In the genomic region with DNA sequence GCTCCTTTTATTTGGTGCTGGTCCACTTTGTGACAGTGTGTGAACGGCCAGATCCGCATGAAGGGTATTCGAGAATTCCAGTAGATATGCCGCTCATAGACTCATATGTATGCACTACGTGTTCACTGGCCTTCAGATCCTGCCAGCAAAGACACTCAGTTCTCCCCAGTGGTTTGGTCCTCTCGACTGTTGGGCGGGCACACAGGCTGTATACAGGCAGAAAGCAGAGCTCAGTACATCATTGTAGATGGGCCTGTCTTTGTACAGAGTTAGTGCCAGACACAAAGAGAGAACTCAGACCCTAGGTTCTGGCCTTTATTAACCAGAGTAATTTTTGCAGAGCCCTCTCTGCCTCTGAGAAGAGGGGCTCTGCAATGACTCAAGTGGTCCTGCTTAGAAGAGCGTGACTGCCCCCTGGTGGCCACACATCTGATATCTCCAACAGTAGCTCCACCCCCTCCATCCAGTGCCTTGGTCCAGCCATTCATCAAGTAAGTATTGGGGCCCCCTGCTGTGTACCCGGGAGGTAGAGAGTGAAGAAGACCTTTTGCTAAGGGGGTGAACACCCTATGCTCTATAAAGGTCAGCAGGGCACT, we compare ENCODE assay signal across 8 mouse cellular contexts. TPM values are rescaled to one million over a fixed set of nuclear protein-coding genes. Genes with fewer than 3 reads are reported as not detected.
DNase-seq lines count a peak whose midpoint lies in the region; ATAC-seq and TF ChIP-seq lines count a peak whose summit lies in the region.

No protein-coding gene starts in this region.

- H3K79me2 ChIP-seq in heart, adult 2 months (replicated peaks; ENCODE audit: control insufficient read depth, insufficient read depth, low read length): no peaks in the 10 kb centered on the region

- peak overlapping the region; percentile 67 for H3K27ac ChIP-seq in embryonic facial prominence, embryonic 12.5 days
- H3K27ac ChIP-seq in heart, adult 2 months: no peak overlapping the region
- H3K27ac ChIP-seq in limb, embryonic 12.5 days: peak overlapping the region; percentile 76
- H3K27ac ChIP-seq in midbrain, embryonic 16.5 days (ENCODE audit: low read length): peak overlapping the region; percentile 70

- WGBS in embryonic facial prominence, embryonic 12.5 days: 45% methylated on average over 9 of the region's 9 CpGs
- WGBS in heart, adult 2 months: 52% methylated on average over 9 of the region's 9 CpGs
- WGBS in limb, embryonic 12.5 days: 49% methylated on average over 9 of the region's 9 CpGs
- 26% methylated on average over 9 of the region's 9 CpGs for WGBS in midbrain, embryonic 16.5 days

- no peak overlapping the region for H3K9ac ChIP-seq in embryonic facial prominence, embryonic 12.5 days
- H3K9ac ChIP-seq in heart, adult 2 months (ENCODE audit: low read depth, low read length): no peak overlapping the region
- no peak overlapping the region for H3K9ac ChIP-seq in limb, embryonic 12.5 days (replicated peaks)
- H3K9ac ChIP-seq in midbrain, embryonic 16.5 days (ENCODE audit: low read depth, low read length): no peak overlapping the region

- H3K4me2 ChIP-seq in embryonic facial prominence, embryonic 12.5 days (replicated peaks): no peak overlapping the region
- H3K4me2 ChIP-seq in limb, embryonic 12.5 days: no peak overlapping the region
- no peak overlapping the region for H3K4me2 ChIP-seq in midbrain, embryonic 16.5 days (ENCODE audit: low read length)

- no peaks in the 10 kb centered on the region for H3K27me3 ChIP-seq in embryonic facial prominence, embryonic 12.5 days
- no peaks in the 10 kb centered on the region for H3K27me3 ChIP-seq in heart, adult 2 months (ENCODE audit: control insufficient read depth, insufficient read depth, low read length)
- no peaks in the 10 kb centered on the region for H3K27me3 ChIP-seq in limb, embryonic 12.5 days
- H3K27me3 ChIP-seq in midbrain, embryonic 16.5 days (ENCODE audit: control insufficient read depth, insufficient read depth, low read depth, low read length): no peaks in the 10 kb centered on the region

- TF ChIP-seq EP300 in heart, adult 2 months (IDR thresholded peaks at IDR 0.05; ENCODE audit: insufficient read depth, low read depth, low read length): peak; percentile 84

- peaks cover 60% of the 10 kb centered on the region for H3K4me1 ChIP-seq in embryonic facial prominence, embryonic 12.5 days
- peaks cover 9% of the 10 kb centered on the region for H3K4me1 ChIP-seq in heart, adult 2 months (ENCODE audit: control insufficient read depth, insufficient read depth, low read length)
- H3K4me1 ChIP-seq in limb, embryonic 12.5 days (replicated peaks): peaks cover 51% of the 10 kb centered on the region
- H3K4me1 ChIP-seq in midbrain, embryonic 16.5 days (ENCODE audit: control insufficient read depth, insufficient read depth, low read length): peaks cover 19% of the 10 kb centered on the region

- TF ChIP-seq POLR2A in heart, adult 2 months (IDR thresholded peaks at IDR 0.05; ENCODE audit: insufficient read depth, low read depth, low read length): no peak

- intact Hi-C loops in heart, adult 2 months (cut with DNase I): loop anchor here (1.0 to 5.0 kb wide), 2 partner anchors 188 to 485 kb away; a partner anchor contains a TSS

- DNase-seq in 3T3-L1 (ENCODE audit: low read depth, low spot score): peak; percentile 97
- peak; percentile 80 for DNase-seq in adrenal gland, postnatal 25 days
- DNase-seq in heart, adult 2 months: peak; percentile 75 to 83
- peak; percentile 63 to 81 for DNase-seq in kidney, adult 8-10 months
- DNase-seq in spleen, postnatal 36 days (ENCODE audit: low spot score in 2 of 2): peak; percentile 47 to 63

- TF ChIP-seq CTCF in heart, adult 2 months (IDR thresholded peaks at IDR 0.05): peak; percentile 87

- H3K4me3 ChIP-seq in embryonic facial prominence, embryonic 12.5 days: no peak overlapping the region
- H3K4me3 ChIP-seq in heart, adult 2 months: no peak overlapping the region
- no peak overlapping the region for H3K4me3 ChIP-seq in limb, embryonic 12.5 days (replicated peaks)
- H3K4me3 ChIP-seq in midbrain, embryonic 16.5 days (ENCODE audit: low read depth, low read length): no peak overlapping the region

- ATAC-seq in embryonic facial prominence, embryonic 12.5 days (ENCODE audit: insufficient number of reproducible peaks, insufficient read depth, low FRiP score, low TSS enrichment): peak; percentile 67
- ATAC-seq in limb, embryonic 12.5 days (ENCODE audit: insufficient number of reproducible peaks, insufficient read depth, low FRiP score, low TSS enrichment, low read depth): peak; percentile 86
- peak; percentile 83 for ATAC-seq in midbrain, embryonic 16.5 days

- H3K9me3 ChIP-seq in embryonic facial prominence, embryonic 12.5 days: no peaks in the 10 kb centered on the region
- no peaks in the 10 kb centered on the region for H3K9me3 ChIP-seq in limb, embryonic 12.5 days
- H3K9me3 ChIP-seq in midbrain, embryonic 16.5 days (replicated peaks; ENCODE audit: control insufficient read depth, low read length, poor library complexity, severe bottlenecking): no peaks in the 10 kb centered on the region

- H3K36me3 ChIP-seq in embryonic facial prominence, embryonic 12.5 days: no peaks in the 10 kb centered on the region
- no peaks in the 10 kb centered on the region for H3K36me3 ChIP-seq in heart, adult 2 months (ENCODE audit: control insufficient read depth, insufficient read depth, low read length)
- no peaks in the 10 kb centered on the region for H3K36me3 ChIP-seq in limb, embryonic 12.5 days
- no peaks in the 10 kb centered on the region for H3K36me3 ChIP-seq in midbrain, embryonic 16.5 days (ENCODE audit: control insufficient read depth, insufficient read depth, low read length)

RNA-seq across cellular contexts. Expression of a gene that starts 30.3 kb away (rescaled TPM):
- 24.2 and 24.5 TPM in 2 replicates for total RNA-seq in adrenal gland, postnatal 25 days (2021)
- 16.7 and 19.7 TPM in 2 replicates for polyA plus RNA-seq in embryonic facial prominence, embryonic 12.5 days (2016; fragmentation: Nextera tagmentation; extraction: Ambion mirVana)
- total RNA-seq in heart, adult 2 months (2021): 10 to 100 TPM; 24.1 to 25.5 TPM
- polyA plus RNA-seq in heart, adult 2 months (2012; rRNA removed): 14.0 and 20.9 TPM in 2 replicates
- polyA plus RNA-seq in limb, embryonic 12.5 days (2016; fragmentation: Nextera tagmentation; extraction: Ambion mirVana): 15.9 and 16.3 TPM in 2 replicates
- 41.2 and 44.1 TPM in 2 replicates for polyA plus RNA-seq in midbrain, embryonic 16.5 days (2015; fragmentation: Nextera tagmentation; extraction: Ambion mirVana)
